Mouse (Mus musculus) heart, postnatal 0 days (tissue): ENCODE measurements at regions not wholly inside any gene's neighbourhood (a gene's known extent, or its start where the extent isn't known, plus 50 kb on each side); places are given as distances from the start of the nearest gene placed in this dataset.
A peak's percentile ranks its signal among the peaks of the same experiment; 100 is the strongest.

ENCODE experiments used
- ATAC-seq: fragments of 200-750 bp; cut with Nextera tagmentation; 2 replicates; pipeline ENCODE4 v1.8.0; 2017; ENCODE audit warnings: low read depth, moderate number of reproducible peaks, moderate library complexity; ENCODE audit not compliant: insufficient read depth
- DNase-seq: peaks from one replicate; pipeline ENCODE4 v3.0.0-alpha.2; 2016; ENCODE audit warnings: low spot score
- H3K27ac ChIP-seq: fragments of 300-500 bp; sonication (generic); 2 replicates; pipeline ENCODE4 v1.5.1; 2014; ENCODE audit warnings: low read depth, mild to moderate bottlenecking
- H3K27me3 ChIP-seq: fragments of 300-500 bp; sonication (generic); 2 replicates; pipeline ENCODE4 v1.6.1; 2014; ENCODE audit warnings: low read length, mixed read lengths; ENCODE audit not compliant: control insufficient read depth, insufficient read depth
- H3K36me3 ChIP-seq: fragments of 300-500 bp; sonication (generic); replicated peaks from 2 replicates; pipeline ENCODE4 v1.6.1; 2014; ENCODE audit warnings: low read length, mixed read lengths; ENCODE audit not compliant: control insufficient read depth, insufficient read depth
- H3K4me1 ChIP-seq: fragments of 300-500 bp; sonication (generic); 2 replicates; pipeline ENCODE4 v1.6.1; 2014; ENCODE audit warnings: antibody characterized with exemption; ENCODE audit not compliant: control insufficient read depth, insufficient read depth
- H3K4me2 ChIP-seq: fragments of 300-500 bp; sonication (generic); 2 replicates; pipeline ENCODE4 v1.6.1; 2014; ENCODE audit warnings: low read depth, mild to moderate bottlenecking, low read length, moderate library complexity
- H3K4me3 ChIP-seq: fragments of 300-500 bp; sonication (generic); 2 replicates; pipeline ENCODE4 v1.5.1; 2014; ENCODE audit warnings: low read depth, low read length
- H3K9ac ChIP-seq: fragments of 300-500 bp; sonication (generic); replicated peaks from 2 replicates; pipeline ENCODE4 v1.6.1; 2014; ENCODE audit warnings: low read depth, low read length, mixed read lengths
- H3K9me3 ChIP-seq: fragments of 300-500 bp; sonication (generic); replicated peaks from 2 replicates; pipeline ENCODE4 v1.6.1; 2016; ENCODE audit warnings: low read length; ENCODE audit not compliant: control insufficient read depth
- CTCF ChIP-seq: IDR thresholded peaks from 2 replicates; pipeline ENCODE4 v1.5.1; 2016; ENCODE audit warnings: antibody characterized with exemption, control low read depth, low read depth
- EP300 ChIP-seq: IDR thresholded peaks from 2 replicates; pipeline ENCODE4 v1.6.1; 2016; ENCODE audit warnings: antibody characterized with exemption, low read depth
- WGBS: fragments of 180-500 bp; shearing (Covaris S2); extraction: QIAGEN DNeasy Blood & Tissue Kit; methylation state at CpG from one replicate; pipeline ENCODE4 v1.1.7; 2014; 5-methylcytosine and 5-hydroxymethylcytosine counted together

DNA sequence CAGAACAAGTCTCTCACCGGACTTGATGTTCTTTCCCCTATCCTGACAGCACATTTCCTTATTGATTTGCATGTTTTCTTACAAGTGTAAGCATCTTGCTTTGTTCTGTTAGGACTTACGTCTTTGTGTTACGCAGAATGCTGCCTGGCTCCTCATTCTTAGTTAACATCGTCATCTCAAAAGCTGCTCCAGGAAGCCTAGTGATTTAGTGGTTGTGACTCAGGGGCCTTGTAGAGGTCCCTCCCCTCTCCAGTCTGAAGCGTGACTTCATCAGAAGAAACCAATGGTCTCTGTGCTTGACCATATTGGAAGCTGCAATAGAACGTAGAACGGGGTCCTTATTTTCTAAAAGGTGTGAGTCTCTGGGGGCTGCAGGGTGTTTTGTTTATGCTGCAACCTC lies 122.9 kb downstream of the Tmem38b start:
- Histone ChIP-seq H3K4me3 (no peak overlapping the region), H3K9me3 (no peaks in the 10 kb centered on the region), H3K4me1 (peaks cover 5% of the 10 kb centered on the region; the same call in 1 of the 2 replicates), H3K9ac (no peak overlapping the region), H3K36me3 (no peaks in the 10 kb centered on the region), H3K27me3 (no peaks in the 10 kb centered on the region), H3K4me2 (no peak overlapping the region), H3K27ac (no peak overlapping the region)
- no peak for ATAC-seq
- TF ChIP-seq EP300 (no peak), CTCF (no peak)
- WGBS = 79% methylated on average over 7 of the region's 7 CpGs
- DNase-seq = no peak

GRCm38 (mm10) chr4:53949164-53949563 lies 123.3 kb downstream of the Tmem38b start:
- 58% methylated on average over 3 of the region's 3 CpGs for WGBS
- TF ChIP-seq EP300 = no peak
- no peak for TF ChIP-seq CTCF
- ATAC-seq = no peak
- Histone ChIP-seq H3K36me3 (no peaks in the 10 kb centered on the region), H3K4me1 (peaks cover 5% of the 10 kb centered on the region; the same call in 1 of the 2 replicates), H3K4me3 (no peak overlapping the region), H3K4me2 (no peak overlapping the region), H3K27me3 (no peaks in the 10 kb centered on the region), H3K9me3 (no peaks in the 10 kb centered on the region), H3K9ac (no peak overlapping the region), H3K27ac (no peak overlapping the region)
- DNase-seq = no peak

DNA sequence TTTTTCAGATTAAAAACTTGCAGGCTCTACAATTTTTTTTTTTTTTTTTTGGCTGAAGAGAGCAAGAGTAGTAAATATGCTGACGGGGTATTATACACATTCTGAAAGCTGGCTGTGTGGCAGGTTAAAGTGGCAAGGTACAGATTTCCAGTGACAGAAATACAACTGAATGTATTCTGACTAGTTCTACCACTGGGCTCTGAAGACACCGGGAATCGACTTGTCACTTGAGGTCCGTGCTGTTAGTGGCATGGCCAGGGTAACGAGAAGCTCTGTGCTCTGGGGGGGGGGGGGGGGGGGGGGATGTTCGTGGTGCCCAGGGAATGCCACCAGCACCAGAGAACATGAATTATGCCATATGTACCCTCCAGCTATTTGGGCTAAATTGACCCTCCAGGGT lies 124.7 kb downstream of the Tmem38b start:
- H3K4me1 ChIP-seq = peaks cover 5% of the 10 kb centered on the region; the same call in 1 of the 2 replicates
- no peak overlapping the region for H3K4me3 ChIP-seq
- WGBS = 66% methylated on average over 6 of the region's 6 CpGs
- no peaks in the 10 kb centered on the region for H3K36me3 ChIP-seq
- no peak for ATAC-seq
- H3K9me3 ChIP-seq = no peaks in the 10 kb centered on the region
- no peak for TF ChIP-seq CTCF
- TF ChIP-seq EP300 = no peak
- H3K27me3 ChIP-seq = no peaks in the 10 kb centered on the region
- DNase-seq = no peak
- H3K4me2 ChIP-seq = no peak overlapping the region
- H3K9ac ChIP-seq = no peak overlapping the region
- no peak overlapping the region for H3K27ac ChIP-seq

DNA sequence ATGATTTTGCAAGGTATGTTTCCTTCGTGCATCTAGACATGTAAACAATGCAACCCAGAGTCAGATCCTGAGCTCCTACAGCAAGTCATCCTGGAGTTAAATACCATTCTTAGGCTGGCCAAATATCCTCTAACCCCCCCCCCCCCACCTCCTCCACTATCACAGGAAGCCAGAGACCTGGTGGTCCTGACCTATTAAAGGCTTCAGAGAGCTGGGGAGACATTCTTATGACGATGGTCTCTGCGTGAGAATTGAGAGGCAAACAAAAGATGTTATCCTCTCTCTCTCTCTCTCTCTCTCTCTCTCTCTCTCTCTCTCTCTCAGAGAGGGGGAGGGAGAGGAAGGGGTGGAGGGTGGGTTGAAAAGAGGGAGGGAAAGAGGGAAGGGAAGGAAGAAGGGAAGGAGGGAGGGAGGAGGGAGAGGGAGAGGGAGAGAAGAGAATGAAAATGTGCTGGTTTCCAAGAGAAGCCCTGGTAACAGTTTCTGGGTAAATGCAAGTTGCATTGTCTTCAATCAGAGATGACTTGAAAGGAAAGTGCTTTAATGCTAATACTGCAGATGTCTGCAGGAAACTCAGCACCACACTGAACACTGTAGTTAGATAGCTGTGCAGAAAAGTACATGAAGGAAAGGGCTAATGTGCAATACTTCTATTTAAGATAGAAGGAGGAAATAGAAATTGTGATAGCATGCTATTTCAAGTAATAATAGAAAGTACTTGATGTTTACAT lies 125.3 kb downstream of the Tmem38b start:
- Histone ChIP-seq H3K27me3 (no peaks in the 10 kb centered on the region), H3K27ac (no peak overlapping the region), H3K4me1 (peaks cover 5% of the 10 kb centered on the region; the same call in 1 of the 2 replicates), H3K9ac (no peak overlapping the region), H3K9me3 (no peaks in the 10 kb centered on the region), H3K4me3 (no peak overlapping the region), H3K4me2 (no peak overlapping the region), H3K36me3 (no peaks in the 10 kb centered on the region)
- TF ChIP-seq EP300 (no peak), CTCF (no peak)
- ATAC-seq (no peak), DNase-seq (no peak)
- 30% methylated on average over 3 of the region's 3 CpGs for WGBS

DNA sequence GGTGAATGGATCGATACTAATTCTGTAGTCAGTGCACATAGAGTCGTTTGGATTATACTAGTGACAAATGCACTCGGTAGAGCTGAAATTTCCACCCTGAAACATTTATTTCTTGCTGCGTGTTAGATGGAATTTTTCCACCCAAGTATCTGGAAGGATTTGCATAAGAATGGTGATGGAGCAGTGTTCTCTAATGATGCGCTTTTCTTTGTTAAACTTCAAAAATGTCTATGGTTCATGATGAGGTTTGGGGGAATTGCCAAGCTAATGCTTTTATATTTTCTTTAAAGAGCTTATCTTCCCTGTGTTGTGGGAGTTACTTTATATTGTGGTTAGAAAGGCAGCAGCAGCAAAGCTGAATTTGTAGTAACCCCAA lies 125.9 kb downstream of the Tmem38b start:
- H3K4me2 ChIP-seq = no peak overlapping the region
- no peak for ATAC-seq
- no peak for DNase-seq
- H3K4me3 ChIP-seq = no peak overlapping the region
- no peak for TF ChIP-seq CTCF
- TF ChIP-seq EP300 = no peak
- no peak overlapping the region for H3K9ac ChIP-seq
- H3K9me3 ChIP-seq = no peaks in the 10 kb centered on the region
- no peaks in the 10 kb centered on the region for H3K36me3 ChIP-seq
- H3K4me1 ChIP-seq = peaks cover 5% of the 10 kb centered on the region; the same call in 1 of the 2 replicates
- H3K27me3 ChIP-seq = no peaks in the 10 kb centered on the region
- 63% methylated on average over 5 of the region's 5 CpGs for WGBS
- no peak overlapping the region for H3K27ac ChIP-seq

GRCm38 (mm10) chr4:53952288-53952687 lies 126.4 kb downstream of the Tmem38b start:
- no peak for DNase-seq
- no peak overlapping the region for H3K9ac ChIP-seq

More at GRCm38 (mm10) chr4:53952288-53952687, 126.4 kb downstream of the Tmem38b start:
- WGBS = 12% methylated on average over 3 of the region's 3 CpGs
- Histone ChIP-seq H3K27me3 (no peaks in the 10 kb centered on the region), H3K9me3 (no peaks in the 10 kb centered on the region), H3K4me3 (no peak overlapping the region), H3K36me3 (no peaks in the 10 kb centered on the region), H3K27ac (peak overlapping the region; percentile 16; the same call in 1 of the 2 replicates), H3K4me1 (peaks cover 5% of the 10 kb centered on the region; the same call in 1 of the 2 replicates), H3K4me2 (no peak overlapping the region)
- no peak for ATAC-seq
- TF ChIP-seq EP300 = no peak
- no peak for TF ChIP-seq CTCF
